Mouse (Mus musculus) neural tube, embryonic 10.5 days (tissue): ENCODE measurements around the gene Eif4enif1.
A peak's percentile ranks its signal among the peaks of the same experiment; 100 is the strongest.

Experiments used
- DNase-seq: peaks from one replicate; pipeline ENCODE4 v3.0.0-alpha.2; 2017; ENCODE audit warnings: low spot score; ENCODE audit errors: extremely low spot score

Eif4enif1 gene

GRCm38 (mm10) chr11:3266079-3266685 is 64.0 kb downstream of the Eif4enif1 start, which contains the start of gene Drg1:
Gene Drg1 (minus strand): TSS chr11:3266415.
- peak; percentile 93 for DNase-seq

- DNase-seq, result no peak
Measured at GRCm38 (mm10) chr11:3267133-3267532, 64.9 kb downstream of the Eif4enif1 start.

DNA sequence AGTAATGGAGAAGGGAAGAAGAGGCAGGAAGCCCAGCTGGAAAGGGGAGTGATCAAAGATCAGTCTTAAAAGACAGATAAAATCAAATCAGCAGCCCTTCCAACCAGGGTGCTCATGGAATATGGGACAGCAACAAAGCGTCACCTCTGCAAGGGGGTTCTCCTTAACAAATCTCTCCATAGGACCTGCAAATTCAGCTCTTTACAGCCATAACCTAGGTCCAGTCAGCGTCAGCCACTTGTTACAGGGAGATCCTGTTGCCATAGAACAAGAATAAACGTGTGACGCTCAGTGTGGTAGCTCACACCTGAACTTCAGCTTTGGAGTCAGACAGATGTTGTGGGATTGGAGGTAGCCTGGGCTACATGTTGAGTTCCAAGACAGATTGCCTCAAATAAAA is 67.0 kb downstream of the Eif4enif1 start:
- DNase-seq, result no peak

GRCm38 (mm10) chr11:3278351-3278750 is 76.2 kb downstream of the Eif4enif1 start:
- no peak for DNase-seq

GRCm38 (mm10) chr11:3279729-3280128 is 77.5 kb downstream of the Eif4enif1 start:
- DNase-seq, result no peak

DNA sequence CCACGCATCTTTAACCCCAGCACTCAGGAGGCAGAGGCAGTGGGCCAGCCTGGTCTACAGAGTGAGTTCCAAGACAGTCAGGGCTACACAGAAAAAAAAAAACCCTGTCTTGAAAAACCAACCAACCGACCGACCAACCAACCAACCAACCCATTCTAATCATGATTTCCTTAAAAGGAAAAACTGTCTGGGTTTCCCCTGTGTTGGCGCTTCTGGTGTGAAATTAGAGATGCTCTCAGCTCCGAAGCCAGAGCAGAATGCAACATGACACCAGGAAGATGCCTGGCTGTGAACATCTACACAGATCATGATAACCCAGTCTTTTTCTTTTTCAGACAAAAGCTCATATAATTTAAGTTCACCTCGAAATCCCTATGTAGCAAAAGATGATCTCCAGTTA is 80.7 kb downstream of the Eif4enif1 start:
- DNase-seq, result no peak

GRCm38 (mm10) chr11:3283645-3284044 is 81.5 kb downstream of the Eif4enif1 start:
- no peak for DNase-seq

DNA sequence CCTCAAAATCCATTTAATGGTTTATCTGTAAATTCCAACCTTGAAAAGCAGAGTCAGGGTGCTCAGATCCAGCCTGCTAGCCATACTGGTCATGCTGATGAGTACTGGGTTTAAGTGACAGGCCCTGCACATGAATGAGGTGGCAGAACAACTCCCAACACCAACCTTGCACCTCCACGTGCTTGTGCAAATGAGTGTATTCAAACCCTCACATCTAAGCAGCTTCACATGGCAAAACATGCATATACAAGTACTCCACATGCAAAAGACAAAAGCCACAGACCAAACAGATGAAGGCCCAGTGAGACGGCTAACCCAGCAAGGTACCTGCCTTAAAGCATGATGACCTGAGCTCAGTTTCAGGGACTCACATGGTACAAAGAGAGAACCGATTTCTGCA is 83.7 kb downstream of the Eif4enif1 start:
- no peak for DNase-seq

- no peak for DNase-seq
Measured at GRCm38 (mm10) chr11:3287131-3287530, 84.9 kb downstream of the Eif4enif1 start.

GRCm38 (mm10) chr11:3287921-3288320 is 85.7 kb downstream of the Eif4enif1 start:
- no peak for DNase-seq

GRCm38 (mm10) chr11:3288521-3289301 is 86.5 kb downstream of the Eif4enif1 start, which contains the start of gene Patz1:
Gene Patz1 (plus strand): TSS chr11:3288874.
- DNase-seq, result peak; percentile 79

DNA sequence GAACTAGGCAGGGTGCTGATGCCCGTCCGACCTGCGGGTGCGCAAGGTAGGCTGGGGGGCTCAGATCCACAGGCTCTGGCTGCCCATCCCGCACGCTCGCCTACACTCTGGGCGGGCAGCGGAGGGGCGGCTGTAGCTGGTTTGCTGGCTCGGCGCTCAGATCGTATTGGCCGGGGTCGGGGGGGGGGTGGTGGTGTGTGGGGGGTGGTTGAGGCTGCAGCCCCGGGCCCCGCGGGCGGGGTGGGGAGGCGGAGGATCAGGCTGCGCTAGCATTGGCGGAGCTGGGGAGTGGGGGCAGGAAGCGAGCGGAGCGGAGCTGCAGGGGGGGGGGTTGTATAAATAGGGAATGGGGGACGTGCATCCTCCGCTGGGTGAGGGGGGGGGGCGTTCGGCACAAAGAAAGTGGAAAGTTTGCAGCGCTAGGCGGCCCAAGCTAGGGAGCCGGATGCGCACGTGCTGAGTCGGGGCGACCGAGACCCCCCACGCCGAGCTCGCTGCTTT is 87.2 kb downstream of the Eif4enif1 start:
- peak; percentile 92 for DNase-seq

- DNase-seq, result peak; percentile 88
Measured at GRCm38 (mm10) chr11:3289803-3290639, 87.8 kb downstream of the Eif4enif1 start.

GRCm38 (mm10) chr11:3290640-3291310 is 88.6 kb downstream of the Eif4enif1 start:
- DNase-seq, result peak; percentile 65

GRCm38 (mm10) chr11:3291311-3292061 is 89.3 kb downstream of the Eif4enif1 start:
- peak; percentile 66 for DNase-seq

DNA sequence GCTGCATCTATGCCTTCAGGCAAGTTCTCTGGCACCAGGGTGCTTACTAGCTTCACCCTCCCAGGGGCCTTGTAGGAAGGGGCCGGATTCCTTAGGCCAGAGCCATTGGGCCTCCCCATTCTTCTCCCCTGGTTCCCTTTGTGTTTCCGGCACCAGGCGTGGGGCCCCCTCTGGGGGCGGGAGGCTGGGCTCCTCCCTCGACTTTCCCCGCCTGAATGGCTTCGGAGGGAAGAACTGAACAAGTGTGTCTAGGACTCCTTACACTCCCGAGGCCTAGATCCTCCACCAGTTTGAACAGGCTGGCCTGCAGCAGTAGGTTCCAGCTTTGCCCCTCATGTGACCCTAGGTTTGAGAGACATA is 89.8 kb downstream of the Eif4enif1 start:
- peak; percentile 83 for DNase-seq

DNA sequence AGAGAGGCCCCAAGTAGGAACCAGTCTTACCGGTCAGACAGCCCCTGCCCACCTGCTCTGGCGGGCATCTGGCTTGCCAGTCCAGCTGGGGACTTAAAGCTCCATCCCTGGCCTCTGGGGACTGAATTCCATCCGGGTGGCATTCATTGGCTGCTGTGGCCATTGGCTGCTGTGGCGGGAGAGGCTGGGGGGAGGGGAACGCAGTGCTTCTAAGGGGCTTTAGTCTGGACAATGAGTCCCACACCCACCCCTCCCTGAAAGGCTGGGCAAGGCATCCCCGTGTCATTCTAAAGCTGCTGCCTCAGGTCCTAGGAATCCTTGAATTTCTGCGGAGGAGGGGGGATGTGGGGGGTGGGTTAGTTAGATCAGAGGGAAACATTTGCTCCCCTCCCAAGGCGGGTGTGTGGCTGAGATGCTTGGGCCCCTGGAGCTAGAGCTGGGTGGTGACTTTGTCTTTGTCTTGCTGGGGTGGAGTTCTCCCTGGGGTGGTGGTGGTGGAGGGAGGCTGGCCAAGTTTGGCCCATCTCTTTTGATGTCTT is 90.6 kb downstream of the Eif4enif1 start:
- DNase-seq, result peak; percentile 84

GRCm38 (mm10) chr11:3293361-3293760 is 91.2 kb downstream of the Eif4enif1 start:
- no peak for DNase-seq
